In the genomic region with DNA sequence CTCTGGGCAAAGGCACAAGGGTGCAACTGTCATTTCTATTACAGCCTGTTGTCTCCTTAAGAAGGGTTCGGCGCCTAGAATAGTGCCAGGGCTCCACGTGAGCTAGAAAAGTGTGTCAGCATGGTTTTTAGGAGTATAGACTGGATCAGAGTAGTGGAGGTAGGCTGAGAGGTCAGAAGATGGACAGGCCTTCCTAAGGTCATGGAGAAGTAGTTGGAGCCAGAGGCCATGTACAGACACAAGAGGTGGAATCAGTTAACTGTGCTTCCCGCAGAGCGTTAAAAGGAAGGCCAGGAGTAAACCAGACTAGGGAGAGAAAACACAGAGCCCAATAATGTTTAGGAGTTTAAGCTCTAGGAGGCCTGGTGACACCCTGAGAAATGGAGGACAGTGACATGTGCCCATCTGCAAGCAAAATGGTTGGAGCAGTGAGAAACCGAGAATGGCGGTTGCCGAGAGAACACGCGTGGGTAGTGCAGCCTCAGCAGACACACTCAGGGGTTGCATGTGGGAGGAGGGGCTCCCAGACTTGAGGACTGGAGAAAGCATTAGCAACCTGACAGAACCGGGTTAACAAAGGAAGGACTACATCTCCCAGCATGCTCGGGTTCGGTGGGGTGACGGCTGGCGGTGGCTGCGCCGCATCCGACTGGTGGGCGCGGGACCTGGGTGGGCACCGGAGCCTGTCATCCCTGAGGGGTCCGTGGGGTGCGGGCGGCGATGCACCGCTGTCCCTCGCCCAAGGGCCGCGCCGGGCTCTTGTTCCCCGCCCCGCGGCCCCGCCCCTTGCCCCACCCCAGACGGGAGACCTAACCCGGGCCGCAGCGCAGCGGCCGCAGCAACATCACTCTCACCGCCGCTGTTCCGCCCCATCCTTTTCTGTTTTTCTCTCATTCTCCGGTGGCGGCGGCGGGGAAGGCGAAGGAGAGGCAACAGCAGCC, we compare ENCODE assay signal across 8 mouse cellular contexts. TPM values are rescaled to one million over a fixed set of nuclear protein-coding genes. Genes with fewer than 3 reads are reported as not detected.
DNase-seq lines count a peak whose midpoint lies in the region; ATAC-seq and TF ChIP-seq lines count a peak whose summit lies in the region.

A gene (plus strand): TSS at position 625 of the 941 bp plus-strand sequence.

- H3K9me3 ChIP-seq in forebrain, postnatal 0 days (ENCODE audit: low read length) = no peaks in the 10 kb centered on the region

- peaks cover 25% of the 10 kb centered on the region for H3K4me1 ChIP-seq in forebrain, postnatal 0 days (ENCODE audit: insufficient read depth)
- H3K4me1 ChIP-seq in lung, adult 2 months (ENCODE audit: control insufficient read depth, insufficient read depth, low read length) = peaks cover 2% of the 10 kb centered on the region; the same call in 1 of the 2 replicates
- H3K4me1 ChIP-seq in thymus, adult 2 months (replicated peaks; ENCODE audit: control insufficient read depth, insufficient read depth, low read length) = peaks cover 14% of the 10 kb centered on the region

- peak within 1 kb of the TSS; percentile 98 for H3K9ac ChIP-seq in forebrain, postnatal 0 days

- DNase-seq in ES-CJ7 (ENCODE audit: low read depth, low spot score) = peak; percentile 68
- DNase-seq in cerebellum, adult 18-20 months = peak; percentile 80 to 83
- DNase-seq in forebrain, postnatal 0 days = peak; percentile 95
- DNase-seq in heart, postnatal 4 days = peak; percentile 63
- DNase-seq in layer of hippocampus, adult 2 months (ENCODE audit: low spot score in 2 of 2) = peak; percentile 86 to 92
- peak; percentile 75 for DNase-seq in lung, adult 2 months
- DNase-seq in thymus, adult 2 months = peak; percentile 87

- H3K4me3 ChIP-seq in forebrain, postnatal 0 days (ENCODE audit: low read depth, low read length) = peak within 1 kb of the TSS; percentile 88
- peak within 1 kb of the TSS; percentile 66 for H3K4me3 ChIP-seq in layer of hippocampus, adult 2 months
- H3K4me3 ChIP-seq in lung, adult 2 months (replicated peaks; ENCODE audit: extremely low read depth, low read depth, low read length) = peak within 1 kb of the TSS; percentile 70
- peak within 1 kb of the TSS; percentile 69 for H3K4me3 ChIP-seq in thymus, adult 2 months (ENCODE audit: control insufficient read depth, insufficient read depth, low read length)

- TF ChIP-seq POLR2A in lung, adult 2 months (IDR thresholded peaks at IDR 0.05; ENCODE audit: borderline replicate concordance, extremely low read depth, low read depth, low read length) = no peak
- TF ChIP-seq POLR2A in thymus, adult 2 months (IDR thresholded peaks at IDR 0.05; ENCODE audit: control insufficient read depth, extremely low read depth, insufficient read depth, low read length, poor library complexity) = 0 out of 2 replicates have a peak, but pooled peaks have one; percentile 32

- H3K27me3 ChIP-seq in forebrain, postnatal 0 days (ENCODE audit: insufficient read depth, low read length) = no peaks in the 10 kb centered on the region
- H3K27me3 ChIP-seq in thymus, adult 2 months (ENCODE audit: control insufficient read depth, insufficient read depth, low read length) = no peaks in the 10 kb centered on the region

- peak within 1 kb of the TSS; percentile 88 for H3K4me2 ChIP-seq in forebrain, postnatal 0 days (ENCODE audit: low read depth)

- WGBS in forebrain, postnatal 0 days = 9% methylated on average over 34 of the region's 48 CpGs
- 9% methylated on average over 47 of the region's 48 CpGs for WGBS in lung, adult 2 months
- 13% methylated on average over 47 of the region's 48 CpGs for WGBS in thymus, adult 2 months

- TF ChIP-seq CTCF in forebrain, postnatal 0 days (IDR thresholded peaks at IDR 0.05; ENCODE audit: low read depth) = no peak
- no peak for TF ChIP-seq CTCF in layer of hippocampus, adult 2 months (conservative IDR thresholded peaks at IDR 0.05)
- TF ChIP-seq CTCF in lung, adult 2 months (IDR thresholded peaks at IDR 0.05; ENCODE audit: insufficient read depth, low read length) = no peak
- no peak for TF ChIP-seq CTCF in thymus, adult 2 months (IDR thresholded peaks at IDR 0.05; ENCODE audit: borderline replicate concordance, control insufficient read depth, extremely low read depth, insufficient read depth, low read length, poor library complexity)

- H3K36me3 ChIP-seq in forebrain, postnatal 0 days (ENCODE audit: insufficient read depth) = peaks cover 15% of the 10 kb centered on the region
- no peaks in the 10 kb centered on the region for H3K36me3 ChIP-seq in thymus, adult 2 months (ENCODE audit: control insufficient read depth, insufficient read depth, low read length)

- H3K27ac ChIP-seq in forebrain, postnatal 0 days (ENCODE audit: low read depth, low read length) = peak within 1 kb of the TSS; percentile 99
- H3K27ac ChIP-seq in layer of hippocampus, adult 2 months = peak within 1 kb of the TSS; percentile 98
- peak within 1 kb of the TSS; percentile 2 for H3K27ac ChIP-seq in thymus, adult 2 months (ENCODE audit: control insufficient read depth, insufficient read depth, low read length)

- ATAC-seq in forebrain, postnatal 0 days = peak; percentile 95
- ATAC-seq in neutrophil, adult 5-6 weeks (ENCODE audit: extremely low read depth, insufficient number of reproducible peaks, low FRiP score, poor library complexity, severe bottlenecking) = peak; percentile 34; the same call in 1 of the 2 replicates

RNA-seq across cellular contexts. Expression of the gene that starts here (rescaled TPM):
- 154 and 160 TPM in 2 replicates for total RNA-seq in forebrain, postnatal 0 days (2014; rRNA removed)
- 71.5 and 84.5 TPM in 2 replicates for polyA plus RNA-seq in forebrain, postnatal 0 days (2015; fragmentation: Nextera tagmentation; extraction: Ambion mirVana)
- total RNA-seq in heart, postnatal 4 days (2021) = 1 to 10 TPM; 5.2 to 5.7 TPM
- 100 to 1,000 TPM; 167 to 169 TPM for total RNA-seq in layer of hippocampus, adult 2 months (2021)
- polyA plus RNA-seq in lung, adult 2 months (2012; rRNA removed) = 6.6 and 12.2 TPM in 2 replicates
- total RNA-seq in neutrophil, adult 5-6 weeks (2017) = 7.1 and 10.9 TPM in 2 replicates
- 17.5 and 17.6 TPM in 2 replicates for polyA plus RNA-seq in thymus, adult 2 months (2012; rRNA removed)

Comparison
In these comparisons a context has a peak if more than half of its experiments do, and no peak if none do; other contexts are left out.
1. Peak in every context shown above with its lines: DNase-seq, ATAC-seq, H3K4me3 ChIP-seq and H3K27ac ChIP-seq.
2. RNA of the gene that starts here (total RNA-seq): 167 to 169 TPM in layer of hippocampus, adult 2 months and 154 to 160 TPM in forebrain, postnatal 0 days; 7.1 to 10.9 TPM in neutrophil, adult 5-6 weeks and 5.2 to 5.7 TPM in heart, postnatal 4 days; every median in the first group is over 10 times any median in the second.
3. H3K27ac ChIP-seq: peak in every context shown above with its lines; median percentile 99 in forebrain, postnatal 0 days; 98 in layer of hippocampus, adult 2 months; 2 in thymus, adult 2 months.